Mouse (Mus musculus) cerebellum, postnatal 14 days (tissue): ENCODE results near the gene Gnb2.

Experiments
- DNase-seq, 2 experiments: peaks; one replicate each; pipeline ENCODE4 v3.0.0; 2021; ENCODE audit warnings: mixed read lengths in 2 of 2

Gene Gnb2

DNA sequence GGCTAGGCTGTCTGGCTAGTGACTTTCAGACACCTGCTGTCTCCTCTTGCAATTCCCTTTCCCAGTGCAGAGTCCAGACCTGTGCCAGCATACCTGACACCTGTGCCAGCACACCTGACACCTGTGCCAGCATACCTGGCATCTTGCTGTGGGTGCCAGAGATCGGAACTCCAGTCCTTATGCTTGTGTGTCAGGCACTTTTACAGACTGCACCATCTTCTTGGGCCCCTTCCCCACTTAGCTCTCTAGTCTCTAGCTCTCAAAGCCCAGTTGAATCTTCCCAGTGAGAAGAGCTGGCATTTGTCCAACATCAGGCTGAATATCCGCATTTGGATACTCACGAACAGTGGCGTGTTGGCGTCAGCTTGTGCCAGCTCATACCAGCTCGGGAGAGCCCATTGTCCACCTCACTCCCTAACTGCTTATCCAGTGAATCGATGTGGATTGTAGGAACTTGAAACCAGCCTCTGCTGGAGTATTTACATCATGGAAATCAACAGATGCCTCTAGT is 6.0 kb upstream of the Gnb2 start:
- peak; percentile 80 to 84 for DNase-seq

DNA sequence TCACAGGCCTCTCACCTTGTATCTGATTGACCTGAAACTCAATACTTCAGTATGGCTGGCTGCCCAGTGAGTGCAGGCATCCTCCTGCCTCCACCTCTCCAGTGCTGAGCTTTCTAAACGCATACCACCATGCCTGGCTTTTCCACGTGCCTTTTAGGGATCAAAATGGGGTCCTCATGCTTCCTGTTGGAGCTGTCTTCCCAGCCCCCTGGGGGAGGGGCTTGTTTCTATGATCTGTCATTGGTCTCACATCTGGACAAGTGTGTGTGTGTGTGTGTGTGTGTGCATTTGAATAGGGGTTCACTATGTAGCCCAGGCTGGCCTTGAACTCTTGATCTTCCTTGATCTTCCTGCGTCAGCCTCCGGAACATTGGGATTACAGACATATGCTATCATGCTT is 4.2 kb upstream of the Gnb2 start:
- DNase-seq, result peak in 1 of 2 experiments; percentile 11

- DNase-seq, result peak in 1 of 2 experiments; percentile 1
Measured at GRCm38 (mm10) chr5:137535318-137535717, 2.0 kb upstream of the Gnb2 start.

DNA sequence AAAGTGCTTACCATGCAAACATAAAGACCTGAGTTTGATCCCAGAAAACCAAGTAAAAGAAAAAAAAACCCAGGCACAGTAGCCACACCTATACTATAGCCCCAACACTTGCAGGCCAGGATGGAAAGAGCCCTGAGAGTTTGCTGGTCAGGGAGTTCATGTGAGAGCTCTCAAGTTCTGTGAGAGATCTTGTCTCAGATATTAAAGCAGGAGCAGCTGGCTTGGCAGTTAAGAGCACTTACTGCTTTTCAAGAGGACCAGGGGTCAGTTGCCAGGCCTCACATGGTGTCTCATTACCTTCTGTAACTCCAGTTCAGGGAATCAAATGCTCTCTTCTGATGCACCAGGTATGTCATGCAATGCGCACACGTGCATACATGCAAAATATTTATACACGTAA is 1.5 kb upstream of the Gnb2 start:
- peak; percentile 1 to 4 for DNase-seq

DNA sequence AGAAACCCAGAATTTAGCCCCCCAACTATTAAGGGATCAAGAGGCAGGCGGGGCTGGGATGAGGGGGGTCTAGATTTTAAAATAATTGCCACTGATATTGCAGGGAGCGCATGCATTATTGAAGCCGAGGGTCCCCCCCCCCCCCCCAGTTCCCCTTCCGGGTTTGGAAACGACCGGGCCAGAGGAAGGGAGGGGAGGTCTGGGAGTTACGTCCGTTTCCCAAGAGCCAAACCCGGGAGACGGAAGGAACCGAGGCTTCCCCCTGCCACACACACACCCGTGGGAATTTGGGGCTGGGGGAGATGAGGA is 548 bp downstream of the Gnb2 start:
- DNase-seq, result no peak

- peak; percentile 50 to 58 for DNase-seq
Measured at GRCm38 (mm10) chr5:137532131-137532807, 1.0 kb downstream of the Gnb2 start.

GRCm38 (mm10) chr5:137531414-137532130 is 1.7 kb downstream of the Gnb2 start:
- peak; percentile 75 to 82 for DNase-seq

DNA sequence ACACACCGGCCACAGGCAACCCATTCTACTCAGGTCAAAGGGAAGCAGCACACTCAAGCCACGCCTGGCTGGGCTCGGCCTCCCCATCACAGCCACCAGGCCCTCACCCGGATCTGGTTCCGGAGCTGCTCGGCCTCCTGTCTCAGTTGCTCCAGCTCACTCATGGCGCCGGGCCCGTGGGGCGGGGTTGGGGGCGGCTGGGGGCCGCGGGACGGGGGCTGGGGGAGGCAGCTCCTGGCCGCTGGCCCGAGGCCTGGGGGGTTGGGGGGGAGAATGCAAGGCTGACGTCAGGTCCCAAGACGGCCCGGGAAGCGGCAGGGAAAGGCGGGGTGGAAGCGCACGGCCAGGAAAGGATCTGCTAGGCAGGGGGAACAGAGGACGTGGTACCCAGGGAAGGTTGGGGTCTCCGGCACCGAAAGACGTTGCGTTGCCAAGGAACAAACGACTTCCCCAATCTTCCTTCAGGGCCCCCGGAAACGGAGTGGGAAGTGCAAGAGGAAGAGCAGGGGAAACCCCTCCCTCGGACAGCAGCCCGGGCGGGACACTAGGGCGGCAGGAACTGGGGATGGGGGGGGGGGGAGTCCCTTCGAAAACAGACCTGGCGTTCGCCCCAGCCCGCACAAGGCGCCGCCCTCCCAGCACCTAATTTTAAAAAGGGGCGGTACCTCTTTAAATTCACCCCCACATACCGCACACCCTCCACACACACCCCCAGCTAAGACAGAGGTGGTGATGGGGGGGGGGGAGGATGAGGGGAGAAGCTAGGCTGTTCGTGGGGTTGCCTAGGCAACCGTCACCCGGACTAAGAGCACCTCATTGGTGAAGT is 2.5 kb downstream of the Gnb2 start:
- peak; percentile 68 to 79 for DNase-seq

GRCm38 (mm10) chr5:137530075-137530474 is 3.2 kb downstream of the Gnb2 start:
- DNase-seq, result peak in 1 of 2 experiments; percentile 12

- no peak for DNase-seq
Measured at GRCm38 (mm10) chr5:137529221-137529995, 3.9 kb downstream of the Gnb2 start.

DNA sequence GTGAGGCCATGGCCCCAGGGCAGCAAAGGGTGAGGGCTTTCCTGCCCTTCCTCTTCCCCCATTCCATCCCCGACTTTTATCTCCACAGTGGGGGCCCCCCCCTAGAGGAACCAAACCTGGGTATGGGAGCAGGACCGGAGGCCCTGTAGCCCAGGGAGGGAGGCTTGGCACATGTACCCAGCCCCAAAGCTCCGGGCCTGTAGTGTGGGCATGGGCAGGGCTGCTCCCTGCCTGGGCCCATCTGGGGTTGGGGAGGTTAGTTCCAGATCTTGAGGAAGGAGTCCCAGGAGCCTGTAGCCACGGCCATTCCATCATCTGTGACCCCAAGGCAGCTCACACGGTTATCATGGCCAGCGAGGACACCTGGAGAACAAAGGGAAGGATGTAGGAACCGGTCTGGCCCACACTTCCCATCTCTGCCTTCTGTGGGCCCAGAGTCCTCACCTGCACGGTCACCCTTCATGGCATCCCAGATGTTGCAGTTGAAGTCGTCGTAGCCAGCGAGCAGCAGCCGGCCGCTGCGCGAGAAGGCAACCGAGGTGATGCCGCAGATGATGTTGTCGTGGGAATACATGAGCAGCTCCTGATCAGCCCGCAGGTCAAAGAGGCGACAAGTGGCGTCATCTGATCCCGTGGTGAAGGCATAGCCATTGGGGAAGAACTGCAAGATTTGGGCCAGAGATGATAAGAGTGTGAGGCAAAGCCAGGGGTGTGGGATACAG is 4.9 kb downstream of the Gnb2 start:
- DNase-seq, result no peak

DNA sequence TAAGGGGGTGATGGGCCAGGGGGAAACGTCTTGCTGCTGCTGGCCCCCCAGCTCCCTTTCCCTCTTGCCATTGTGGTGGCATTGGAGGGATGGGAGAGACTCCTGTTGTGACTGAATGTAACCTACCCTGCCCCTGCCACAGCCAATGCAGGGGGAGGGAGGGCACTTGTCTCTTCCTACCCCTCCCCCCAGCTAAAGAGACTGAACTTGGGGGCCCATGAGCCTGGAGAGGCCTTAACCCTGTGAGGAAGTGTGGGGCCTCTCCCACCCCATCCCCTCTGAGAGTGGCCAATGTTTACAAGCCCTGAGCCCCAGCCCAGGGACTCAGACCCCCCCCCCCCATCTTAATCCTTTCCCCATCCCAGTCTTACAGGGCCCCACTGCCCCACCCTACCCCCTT is 5.9 kb downstream of the Gnb2 start:
- DNase-seq, result no peak

GRCm38 (mm10) chr5:137526192-137526936 is 6.9 kb downstream of the Gnb2 start:
- peak; percentile 66 to 74 for DNase-seq

DNA sequence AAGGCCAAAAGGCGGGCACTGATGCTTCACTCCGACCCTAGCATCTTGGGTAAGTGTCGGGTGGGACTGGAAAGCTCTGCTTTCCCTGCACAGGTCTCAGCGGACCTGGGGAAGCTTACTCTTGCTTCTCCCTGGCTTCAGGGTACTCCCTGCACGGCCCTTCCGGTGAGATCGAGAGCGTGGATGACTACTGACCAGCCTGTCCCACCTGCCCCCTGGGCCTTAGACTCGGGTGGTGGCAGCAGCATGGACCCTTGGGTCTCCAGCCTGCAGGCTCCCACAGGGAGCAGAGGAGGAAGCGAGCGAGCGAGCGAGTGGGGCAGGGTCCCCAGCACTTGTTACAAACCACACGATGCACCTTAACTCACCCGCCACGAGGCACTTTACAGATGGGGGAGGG is 7.8 kb downstream of the Gnb2 start:
- no peak for DNase-seq

DNA sequence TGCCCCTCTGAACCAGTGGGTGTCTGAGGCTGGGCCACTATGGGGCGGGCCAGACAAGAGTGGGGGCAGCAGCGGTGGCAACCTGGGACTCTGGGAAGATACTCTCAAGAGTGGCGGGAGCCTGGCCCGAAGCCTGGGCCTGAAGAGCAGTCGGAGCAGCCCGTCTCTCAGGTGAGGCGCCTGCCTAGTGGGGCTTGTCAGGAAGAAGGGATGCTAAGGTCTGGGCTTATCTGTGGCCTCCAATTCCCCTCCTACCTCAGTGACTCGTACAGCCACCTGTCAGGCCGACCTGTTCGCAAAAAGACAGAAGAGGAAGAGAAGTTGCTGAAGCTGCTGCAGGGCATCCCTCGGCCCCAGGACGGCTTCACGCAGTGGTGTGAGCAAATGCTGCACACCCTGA is 8.6 kb downstream of the Gnb2 start:
- DNase-seq, result no peak

DNA sequence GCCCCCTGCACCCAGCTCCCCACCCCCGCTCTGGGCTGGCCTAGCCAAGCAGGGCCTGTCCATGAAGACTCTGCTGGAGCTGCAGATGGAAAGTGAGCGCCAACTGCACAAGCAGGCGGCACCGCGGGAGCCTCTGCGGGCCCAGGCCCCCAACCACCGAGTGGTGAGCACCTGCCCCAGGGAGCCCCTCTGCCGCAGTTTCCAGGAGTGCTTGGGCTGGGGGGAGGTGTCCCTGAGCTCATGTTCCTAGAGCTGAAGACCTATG is 9.1 kb downstream of the Gnb2 start:
- no peak for DNase-seq

GRCm38 (mm10) chr5:137523396-137524250 is 9.7 kb downstream of the Gnb2 start:
- no peak for DNase-seq

DNA sequence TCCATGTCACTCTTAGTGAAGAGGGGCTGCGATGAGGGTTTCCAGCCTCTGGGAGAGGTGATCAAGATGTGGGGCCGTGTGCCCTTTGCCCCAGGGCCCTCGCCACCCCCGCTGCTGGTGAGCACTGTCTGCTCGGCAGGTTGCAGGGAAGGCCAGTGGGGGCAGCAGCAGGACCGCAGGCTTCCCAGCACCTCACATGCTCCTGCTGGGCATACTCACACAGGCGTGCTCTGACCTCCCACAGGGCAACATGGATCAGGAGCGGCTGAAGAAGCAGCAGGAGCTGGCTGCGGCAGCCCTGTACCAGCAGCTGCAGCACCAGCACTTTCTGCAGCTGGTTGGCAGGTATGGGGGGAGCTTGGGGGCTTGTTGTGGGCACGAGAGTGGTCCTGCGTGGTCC is 10.6 kb downstream of the Gnb2 start:
- no peak for DNase-seq

GRCm38 (mm10) chr5:137521861-137522260 is 11.4 kb downstream of the Gnb2 start:
- no peak for DNase-seq

DNA sequence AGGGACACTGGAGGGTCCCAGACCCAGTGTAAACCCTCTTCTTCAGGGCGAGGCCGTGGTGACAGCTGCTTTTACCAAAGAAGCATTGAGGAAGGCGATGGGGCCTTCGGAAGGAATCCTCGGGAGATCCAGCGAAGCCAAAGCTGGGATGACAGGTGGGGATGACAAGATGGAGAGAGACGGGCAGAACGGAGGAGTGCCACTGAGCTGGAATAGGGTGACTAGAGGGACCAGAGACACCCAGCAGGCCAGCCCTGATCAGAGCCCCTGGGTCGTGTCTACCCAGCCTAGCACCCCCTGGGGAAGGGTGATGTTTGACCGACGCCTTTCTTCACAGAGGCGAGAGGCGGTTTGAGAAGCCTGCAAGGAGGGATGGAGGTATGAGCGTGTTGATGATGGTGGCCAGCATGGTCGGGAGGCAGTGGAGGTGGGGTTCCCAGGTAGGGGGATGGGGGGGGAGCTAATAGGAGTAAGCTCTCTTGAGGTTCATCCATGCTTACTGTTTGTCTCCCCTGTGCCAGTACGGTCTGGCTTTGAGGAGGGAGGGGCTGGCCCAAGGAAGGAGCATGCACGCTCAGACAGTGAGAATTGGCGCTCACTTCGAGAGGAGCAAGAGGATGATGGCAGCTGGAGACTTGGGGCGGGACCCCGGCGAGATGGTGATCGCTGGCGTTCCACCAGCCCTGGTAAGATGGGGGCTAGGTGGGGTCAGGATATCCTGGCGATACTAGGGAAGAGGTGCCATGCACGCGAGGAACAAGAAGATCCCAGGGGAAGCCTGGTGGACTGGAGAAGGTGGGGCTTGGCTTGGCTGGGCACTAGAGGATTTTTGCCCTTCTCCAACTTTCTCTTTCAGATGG is 13.4 kb downstream of the Gnb2 start:
- DNase-seq, result no peak
